Mouse (Mus musculus) C3H10T1/2 (cell line): ENCODE results near the gene Ppip5k2. TPM values are rescaled to one million over a fixed set of nuclear protein-coding genes. Genes with fewer than 3 reads are reported as not detected.

Source experiments
- polyA plus RNA-seq, 2 experiments: library from polyadenylated mRNA; unstranded; fragments of >200 nt; fragmentation: generic; extraction: Trizol; gene quantifications; one replicate each; pipeline ENCODE4 v1.2.1; 2012; ENCODE audit warnings: missing spikeins in 2 of 2

Ppip5k2 gene
- polyA plus RNA-seq: 1 to 10 TPM in 1 of 2 experiments, under 1 TPM in 1; 0.15 to 1.5 TPM

GRCm38 (mm10) chr1:97769904-97770753, at the start of gene Ppip5k2, which contains the start of gene Gin1:
Ppip5k2 (minus strand) TSS chr1:97770411.
Gin1 (plus strand) TSS chr1:97770172.

GRCm38 (mm10) chr1:97661406-97662241, 108.6 kb downstream of the Ppip5k2 start, which contains the start of gene D1Ertd622e:
D1Ertd622e (minus strand) TSS chr1:97662074.

Other genes starting within 250 kb of the Ppip5k2 start
- gene D1Ertd622e, start 108.3 kb downstream of the Ppip5k2 start, polyA plus RNA-seq: 1 to 10 TPM; 1.3 to 2.7 TPM
- 1 to 10 TPM in 1 of 2 experiments, under 1 TPM in 1; 0.66 to 4.0 TPM for gene Gin1, start 239 bp downstream of the Ppip5k2 start, polyA plus RNA-seq